Mouse (Mus musculus): ENCODE results near the gene Igf2bp2.

Gene Igf2bp2

GRCm38 (mm10) chr16:22097659-22098058 lies 65.4 kb downstream of the Igf2bp2 start:
- DNase-seq: peak in 1 of 2 experiments; percentile 27

- no peak for DNase-seq
These were observed 67.3 kb downstream of the Igf2bp2 start for GRCm38 (mm10) chr16:22095751-22096150.

- DNase-seq: no peak
These were observed 71.8 kb downstream of the Igf2bp2 start for GRCm38 (mm10) chr16:22091255-22091783.

GRCm38 (mm10) chr16:22085411-22085810 lies 77.7 kb downstream of the Igf2bp2 start:
- no peak for DNase-seq

GRCm38 (mm10) chr16:22080125-22080710 lies 82.9 kb downstream of the Igf2bp2 start:
- no peak for DNase-seq

- DNase-seq: no peak
These were observed 86.5 kb downstream of the Igf2bp2 start for GRCm38 (mm10) chr16:22076620-22076941.

- DNase-seq: no peak
These were observed 87.1 kb downstream of the Igf2bp2 start for GRCm38 (mm10) chr16:22075829-22076619.

- no peak for DNase-seq
These were observed 88.0 kb downstream of the Igf2bp2 start for GRCm38 (mm10) chr16:22075067-22075466.

GRCm38 (mm10) chr16:22071361-22071760 lies 91.7 kb downstream of the Igf2bp2 start:
- peak; percentile 27 to 33 for DNase-seq

GRCm38 (mm10) chr16:22067406-22067805 lies 95.7 kb downstream of the Igf2bp2 start:
- DNase-seq: peak in 1 of 2 experiments; percentile 34

GRCm38 (mm10) chr16:22065536-22065935 lies 97.6 kb downstream of the Igf2bp2 start:
- DNase-seq: no peak

GRCm38 (mm10) chr16:22062284-22062683 lies 100.8 kb downstream of the Igf2bp2 start:
- no peak for DNase-seq

GRCm38 (mm10) chr16:22061555-22062160 lies 101.4 kb downstream of the Igf2bp2 start:
- DNase-seq: no peak

GRCm38 (mm10) chr16:22060416-22060815 lies 102.7 kb downstream of the Igf2bp2 start:
- no peak for DNase-seq

- DNase-seq: no peak
These were observed 104.2 kb downstream of the Igf2bp2 start for GRCm38 (mm10) chr16:22058871-22059270.

- no peak for DNase-seq
These were observed 105.6 kb downstream of the Igf2bp2 start for GRCm38 (mm10) chr16:22057498-22057897.

GRCm38 (mm10) chr16:22053411-22053810 lies 109.7 kb downstream of the Igf2bp2 start:
- DNase-seq: no peak

- no peak for DNase-seq
These were observed 116.2 kb downstream of the Igf2bp2 start for GRCm38 (mm10) chr16:22046739-22047366.

- DNase-seq: no peak
These were observed 117.2 kb downstream of the Igf2bp2 start for GRCm38 (mm10) chr16:22045930-22046329.

- no peak for DNase-seq
These were observed 119.3 kb downstream of the Igf2bp2 start for GRCm38 (mm10) chr16:22043830-22044229.

GRCm38 (mm10) chr16:22039978-22040377 lies 123.1 kb downstream of the Igf2bp2 start:
- no peak for DNase-seq

GRCm38 (mm10) chr16:22038554-22038953 lies 124.5 kb downstream of the Igf2bp2 start:
- DNase-seq: no peak

GRCm38 (mm10) chr16:22027474-22027873 lies 135.6 kb downstream of the Igf2bp2 start:
- no peak for DNase-seq

Data from kidney, postnatal 4 days (tissue).